Mouse (Mus musculus): ENCODE data around the gene Xrn2. TPM values are rescaled to one million over a fixed set of nuclear protein-coding genes. Genes with fewer than 3 reads are reported as not detected.

The Xrn2 gene
- 10 to 100 TPM; 39.5 to 44.2 TPM for total RNA-seq (2021)
- long read RNA-seq, experiment 1, transcript Xrn2-201 (30 exons, 3,434 nt): major isoform, 55 of 67 reads
- long read RNA-seq, experiment 1, partial matches to known transcripts: 2 of 67 reads
- long read RNA-seq, experiment 1, other reads (novel, unspliced or antisense): 10 of 67 reads
- long read RNA-seq, experiment 2, transcript Xrn2-201 (30 exons, 3,434 nt): major isoform, 28 of 38 reads
- long read RNA-seq, experiment 2, partial matches to known transcripts: 1 of 38 reads
- long read RNA-seq, experiment 2, other reads (novel, unspliced or antisense): 9 of 38 reads

- DNase-seq (ENCODE audit: extremely low spot score in 1 of 2, low spot score in 2 of 2): peak; percentile 95 to 97
- H3K27ac ChIP-seq: peak within 1 kb of the TSS; percentile 97
- intact Hi-C loops (cut with DNase I): no loop called here
- TF ChIP-seq CTCF (IDR thresholded peaks at IDR 0.05): no peak
- peak within 1 kb of the TSS; percentile 62 for H3K4me3 ChIP-seq
These were observed at the start of gene Xrn2 for GRCm38 (mm10) chr2:147012623-147013184. Gene Xrn2, plus strand, starts transcription at chr2:147012996.

GRCm38 (mm10) chr2:146975024-146975423 is 37.8 kb upstream of the Xrn2 start:
- intact Hi-C loops (cut with DNase I): no loop called here
- no peak for DNase-seq (ENCODE audit: extremely low spot score in 1 of 2, low spot score in 2 of 2)
- no peak overlapping the region for H3K4me3 ChIP-seq

GRCm38 (mm10) chr2:146975453-146976028 is 37.3 kb upstream of the Xrn2 start:
- intact Hi-C loops (cut with DNase I): no loop called here
- no peak overlapping the region for H3K4me3 ChIP-seq
- no peak for TF ChIP-seq CTCF (IDR thresholded peaks at IDR 0.05)
- DNase-seq (ENCODE audit: extremely low spot score in 1 of 2, low spot score in 2 of 2): no peak
- H3K27ac ChIP-seq: no peak overlapping the region

More at GRCm38 (mm10) chr2:146975024-146975423, 37.8 kb upstream of the Xrn2 start:
- no peak overlapping the region for H3K27ac ChIP-seq
- TF ChIP-seq CTCF (IDR thresholded peaks at IDR 0.05): no peak

GRCm38 (mm10) chr2:146982786-146983185 is 30.0 kb upstream of the Xrn2 start:
- DNase-seq (ENCODE audit: extremely low spot score in 1 of 2, low spot score in 2 of 2): no peak
- H3K4me3 ChIP-seq: no peak overlapping the region
- no peak overlapping the region for H3K27ac ChIP-seq
- intact Hi-C loops (cut with DNase I): no loop called here
- TF ChIP-seq CTCF (IDR thresholded peaks at IDR 0.05): no peak

GRCm38 (mm10) chr2:146984831-146985230 is 28.0 kb upstream of the Xrn2 start:
- intact Hi-C loops (cut with DNase I): no loop called here
- H3K4me3 ChIP-seq: no peak overlapping the region
- TF ChIP-seq CTCF (IDR thresholded peaks at IDR 0.05): no peak
- DNase-seq (ENCODE audit: extremely low spot score in 1 of 2, low spot score in 2 of 2): no peak
- H3K27ac ChIP-seq: no peak overlapping the region

- Histone ChIP-seq H3K27ac (no peak overlapping the region), H3K4me3 (no peak overlapping the region)
- TF ChIP-seq CTCF (IDR thresholded peaks at IDR 0.05): no peak
- no peak for DNase-seq (ENCODE audit: extremely low spot score in 1 of 2, low spot score in 2 of 2)
- intact Hi-C loops (cut with DNase I): no loop called here
These were observed 27.0 kb upstream of the Xrn2 start for GRCm38 (mm10) chr2:146985807-146986206.

GRCm38 (mm10) chr2:146986429-146986828 is 26.4 kb upstream of the Xrn2 start:
- DNase-seq (ENCODE audit: extremely low spot score in 1 of 2, low spot score in 2 of 2): no peak
- intact Hi-C loops (cut with DNase I): no loop called here
- no peak overlapping the region for H3K4me3 ChIP-seq
- H3K27ac ChIP-seq: no peak overlapping the region
- TF ChIP-seq CTCF (IDR thresholded peaks at IDR 0.05): no peak

GRCm38 (mm10) chr2:147007265-147007664 is 5.5 kb upstream of the Xrn2 start:
- no peak overlapping the region for H3K27ac ChIP-seq
- no peak for DNase-seq (ENCODE audit: extremely low spot score in 1 of 2, low spot score in 2 of 2)
- no peak for TF ChIP-seq CTCF (IDR thresholded peaks at IDR 0.05)
- intact Hi-C loops (cut with DNase I): no loop called here
- no peak overlapping the region for H3K4me3 ChIP-seq

- no peak for DNase-seq (ENCODE audit: extremely low spot score in 1 of 2, low spot score in 2 of 2)
- H3K4me3 ChIP-seq: no peak overlapping the region
- no peak overlapping the region for H3K27ac ChIP-seq
- intact Hi-C loops (cut with DNase I): no loop called here
- no peak for TF ChIP-seq CTCF (IDR thresholded peaks at IDR 0.05)
These were observed 3.7 kb upstream of the Xrn2 start for GRCm38 (mm10) chr2:147009084-147009483.

GRCm38 (mm10) chr2:147010141-147010540 is 2.7 kb upstream of the Xrn2 start:
- Histone ChIP-seq H3K27ac (no peak overlapping the region), H3K4me3 (no peak overlapping the region)
- TF ChIP-seq CTCF (IDR thresholded peaks at IDR 0.05): no peak
- intact Hi-C loops (cut with DNase I): no loop called here
- DNase-seq (ENCODE audit: extremely low spot score in 1 of 2, low spot score in 2 of 2): no peak

GRCm38 (mm10) chr2:147010952-147011351 is 1.8 kb upstream of the Xrn2 start:
- no peak for DNase-seq (ENCODE audit: extremely low spot score in 1 of 2, low spot score in 2 of 2)
- intact Hi-C loops (cut with DNase I): no loop called here
- Histone ChIP-seq H3K4me3 (no peak overlapping the region), H3K27ac (no peak overlapping the region)
- no peak for TF ChIP-seq CTCF (IDR thresholded peaks at IDR 0.05)

GRCm38 (mm10) chr2:147011474-147012140 is 1.2 kb upstream of the Xrn2 start:
- intact Hi-C loops (cut with DNase I): no loop called here
- TF ChIP-seq CTCF (IDR thresholded peaks at IDR 0.05): no peak
- peak overlapping the region; percentile 62 for H3K4me3 ChIP-seq
- DNase-seq (ENCODE audit: extremely low spot score in 1 of 2, low spot score in 2 of 2): no peak
- peak overlapping the region; percentile 97 for H3K27ac ChIP-seq

Measured in left cerebral cortex, adult 2 months (tissue).